Mouse (Mus musculus) lung, postnatal 14 days (tissue): ENCODE results near the gene Siva1.
A peak's percentile ranks its signal among the peaks of the same experiment; 100 is the strongest.

Source experiments
- DNase-seq: peaks from one replicate; pipeline ENCODE4 v3.0.0; 2021

The Siva1 gene

DNA sequence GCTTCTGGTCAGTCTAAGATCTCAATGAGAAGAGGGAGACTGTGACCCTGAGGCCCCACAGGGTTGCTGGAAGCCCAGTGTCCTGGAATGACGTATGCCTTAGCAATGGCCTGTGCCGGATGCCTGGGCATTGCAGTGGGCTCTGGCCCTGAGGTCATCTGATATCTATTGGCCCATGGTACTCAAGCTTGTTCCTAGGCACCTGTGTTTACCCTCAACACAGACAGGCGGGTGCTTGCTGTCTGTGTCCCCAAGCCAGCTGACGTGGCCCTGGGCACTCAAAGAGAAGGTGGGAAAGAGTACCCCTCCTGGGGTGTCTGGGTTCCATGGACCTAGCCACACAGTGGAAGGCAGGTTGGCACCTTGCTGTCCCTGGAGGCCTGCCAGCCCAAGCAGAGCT, 18.8 kb upstream of the Siva1 start:
- no peak for DNase-seq

GRCm38 (mm10) chr12:112626455-112626854, 18.0 kb upstream of the Siva1 start:
- DNase-seq, result no peak

GRCm38 (mm10) chr12:112627097-112627881, 17.2 kb upstream of the Siva1 start:
- no peak for DNase-seq

GRCm38 (mm10) chr12:112628197-112628596, 16.3 kb upstream of the Siva1 start:
- DNase-seq, result no peak

DNA sequence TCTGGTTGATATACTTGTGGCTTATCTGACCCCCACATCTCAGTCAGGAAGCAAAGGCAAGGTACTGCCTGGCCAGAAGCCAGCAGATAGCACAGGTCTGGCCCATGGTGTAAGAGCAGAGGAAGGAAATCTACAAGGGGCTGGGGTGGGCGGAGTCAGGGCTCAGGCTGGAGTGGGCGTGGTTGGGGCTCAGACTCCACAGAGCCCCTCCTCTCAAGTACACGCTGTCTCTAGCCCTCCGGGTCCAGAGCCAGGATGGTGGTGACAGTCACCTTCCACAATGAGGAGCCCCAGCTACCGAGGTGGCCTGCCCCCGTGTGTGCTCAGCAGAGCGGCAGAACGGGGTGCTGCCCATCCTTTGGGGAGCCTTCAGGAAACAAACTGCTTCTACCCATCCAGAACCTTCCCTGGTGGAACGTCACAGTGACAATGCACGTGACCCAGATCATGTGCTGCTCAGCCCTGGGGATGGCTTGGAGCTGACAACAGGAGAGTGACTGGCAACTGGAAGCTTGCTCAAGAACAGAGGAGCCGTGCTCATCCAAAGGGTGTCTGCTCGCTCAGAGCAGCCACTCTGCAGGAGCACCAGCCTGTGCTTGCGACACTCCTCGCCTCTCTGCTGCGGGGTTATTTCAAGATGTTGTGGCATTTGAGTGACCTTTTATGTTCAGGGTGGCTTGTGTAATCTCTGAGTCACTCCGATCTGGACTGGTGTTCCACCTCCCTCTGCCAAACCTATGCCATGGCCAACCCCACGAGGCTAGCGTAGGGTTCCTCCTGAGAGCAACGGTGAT, 15.4 kb upstream of the Siva1 start:
- peak; percentile 75 for DNase-seq

DNA sequence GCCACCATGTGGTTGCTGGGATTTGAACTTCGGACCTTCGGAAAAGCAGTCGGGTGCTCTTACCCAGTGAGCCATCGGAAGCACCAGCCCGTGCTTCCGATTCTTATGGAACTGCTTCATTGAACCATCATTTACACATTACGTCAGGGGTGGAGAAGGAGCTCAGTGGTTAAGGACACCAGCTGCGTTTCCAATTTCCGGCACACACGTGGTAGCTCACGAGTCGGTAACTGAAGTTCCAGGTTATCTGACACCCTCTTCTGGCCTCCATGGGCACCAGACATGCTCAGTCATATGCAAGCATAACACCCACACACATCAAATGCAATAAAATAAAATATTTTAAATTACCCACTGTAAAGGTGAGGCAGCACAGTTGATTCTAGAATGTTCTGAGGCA, 14.4 kb upstream of the Siva1 start:
- DNase-seq, result no peak

GRCm38 (mm10) chr12:112630796-112631195, 13.7 kb upstream of the Siva1 start:
- no peak for DNase-seq

DNA sequence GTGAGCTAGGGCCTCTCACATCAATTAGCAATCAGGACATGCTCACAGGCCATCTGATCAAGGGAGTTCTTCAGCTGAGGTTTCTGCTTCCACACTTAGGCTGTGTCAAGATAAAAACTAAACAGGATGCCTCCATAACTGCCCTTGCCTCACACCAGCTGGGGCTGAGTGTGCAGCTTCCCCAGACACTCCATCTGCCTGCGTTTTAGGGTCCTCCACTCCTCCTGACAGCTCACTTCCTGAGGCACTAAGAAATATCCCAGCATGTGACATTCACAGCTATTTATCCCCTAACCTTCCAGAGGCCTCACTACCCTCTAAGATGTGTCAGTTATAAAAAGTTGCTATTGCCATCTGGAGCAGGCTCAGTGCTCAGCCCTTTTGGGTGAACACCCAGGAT, 13.0 kb upstream of the Siva1 start:
- no peak for DNase-seq

- no peak for DNase-seq
Measured at GRCm38 (mm10) chr12:112632084-112632777, 12.2 kb upstream of the Siva1 start.

- no peak for DNase-seq
Measured at GRCm38 (mm10) chr12:112632907-112633306, 11.6 kb upstream of the Siva1 start.

DNA sequence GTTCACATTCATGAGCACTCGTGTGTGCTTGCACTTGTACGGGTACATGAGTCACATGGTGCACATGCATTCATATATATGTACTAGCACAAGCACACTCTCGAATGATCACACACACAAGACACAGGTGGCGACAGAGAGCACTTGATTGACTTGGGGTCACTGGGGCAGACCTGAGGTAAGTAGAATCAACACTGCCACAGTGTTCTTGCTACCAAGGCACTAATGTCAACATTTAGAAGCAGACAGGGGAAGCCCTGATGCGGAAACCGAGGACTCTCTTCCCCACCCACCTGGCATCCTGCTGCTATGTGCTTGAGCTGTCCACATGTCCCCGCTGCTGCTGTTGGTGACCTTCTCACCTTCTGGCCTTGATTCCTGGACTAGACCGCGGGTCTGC, 10.8 kb upstream of the Siva1 start:
- no peak for DNase-seq

DNA sequence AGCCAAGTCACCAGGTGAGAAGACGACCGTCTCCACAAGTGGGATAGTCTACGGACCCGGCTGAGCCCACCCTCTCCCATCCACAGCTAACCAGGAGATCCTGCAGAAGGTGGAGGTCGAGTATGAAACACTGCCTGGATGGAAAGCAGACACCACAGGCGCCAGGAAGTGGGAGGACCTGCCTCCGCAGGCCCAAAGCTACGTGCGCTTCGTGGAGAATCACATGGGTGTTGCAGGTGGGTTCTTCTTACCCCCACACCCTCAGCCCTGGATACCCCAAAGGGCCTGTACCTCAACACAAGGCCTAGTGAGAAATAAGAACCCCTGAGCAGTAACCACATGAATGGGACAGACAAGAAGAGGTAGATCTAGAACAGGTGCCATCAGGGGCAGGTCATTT, 5.0 kb upstream of the Siva1 start:
- DNase-seq, result no peak

DNA sequence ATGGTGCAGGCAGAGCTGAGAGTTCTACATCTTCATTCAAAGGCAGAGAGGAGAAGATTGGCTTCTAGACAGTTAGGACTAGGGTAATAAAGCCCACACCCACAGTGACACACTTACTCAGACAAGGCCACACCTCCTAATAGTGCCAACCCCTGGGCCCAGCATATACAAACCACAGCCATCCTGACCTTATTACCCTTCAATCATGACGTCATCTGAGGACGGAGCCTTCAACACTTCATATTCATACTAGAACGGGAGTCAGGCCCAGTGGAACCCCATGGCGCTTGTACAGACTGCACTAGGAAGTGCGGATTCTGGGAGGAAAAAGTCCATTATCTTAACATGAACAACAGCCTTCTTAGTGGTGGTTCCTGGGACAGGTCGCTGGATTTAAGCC, 1.4 kb upstream of the Siva1 start:
- no peak for DNase-seq

GRCm38 (mm10) chr12:112644855-112645506, 502 bp downstream of the Siva1 start:
- peak; percentile 35 for DNase-seq

DNA sequence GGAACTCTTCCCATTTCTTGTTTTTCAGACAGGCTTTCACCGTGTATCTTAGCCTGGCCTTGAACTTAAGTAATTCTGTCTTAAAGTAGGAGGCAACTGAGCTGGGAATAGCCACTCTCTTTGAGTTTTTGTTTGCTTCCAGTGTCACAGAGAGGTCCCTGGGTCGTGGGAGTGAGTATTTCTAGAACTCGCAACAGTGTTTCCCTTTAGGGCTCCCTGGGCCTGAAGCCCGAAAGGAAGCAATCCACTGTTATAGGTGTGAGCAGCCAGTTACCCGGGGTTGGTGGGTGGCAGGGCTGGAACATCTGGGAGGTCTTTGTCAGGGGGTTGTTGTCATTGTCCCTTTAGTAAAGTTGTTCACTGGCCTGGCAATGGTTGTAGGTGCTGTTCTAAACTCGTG, 1.7 kb downstream of the Siva1 start:
- DNase-seq, result no peak

- no peak for DNase-seq
Measured at GRCm38 (mm10) chr12:112648081-112648480, 3.6 kb downstream of the Siva1 start.

- DNase-seq, result no peak
Measured at GRCm38 (mm10) chr12:112651778-112652439, 7.4 kb downstream of the Siva1 start.

- peak; percentile 93 for DNase-seq
Measured at GRCm38 (mm10) chr12:112653157-112653824, 8.8 kb downstream of the Siva1 start.

DNA sequence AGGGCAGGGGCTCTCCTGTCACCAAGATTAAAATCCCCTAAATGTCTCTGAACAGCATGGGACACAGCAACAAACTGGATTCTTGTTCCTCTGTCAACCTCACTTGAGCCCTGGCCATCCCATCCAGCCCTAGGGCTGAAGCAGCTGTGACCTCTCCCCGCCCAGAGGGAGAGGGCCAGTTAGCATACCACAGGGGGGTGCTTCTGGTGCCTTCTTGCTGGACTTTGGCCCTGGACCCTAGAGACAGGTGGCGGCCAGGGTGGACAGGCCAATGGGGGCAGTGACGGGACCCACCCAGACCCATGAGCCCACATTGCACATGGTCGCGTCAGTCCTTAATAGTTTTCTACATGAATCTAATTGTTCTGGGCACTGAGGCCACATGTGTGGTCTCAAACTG, 9.6 kb downstream of the Siva1 start:
- DNase-seq, result no peak

- peak; percentile 47 for DNase-seq
Measured at GRCm38 (mm10) chr12:112658619-112659018, 14.1 kb downstream of the Siva1 start.

DNA sequence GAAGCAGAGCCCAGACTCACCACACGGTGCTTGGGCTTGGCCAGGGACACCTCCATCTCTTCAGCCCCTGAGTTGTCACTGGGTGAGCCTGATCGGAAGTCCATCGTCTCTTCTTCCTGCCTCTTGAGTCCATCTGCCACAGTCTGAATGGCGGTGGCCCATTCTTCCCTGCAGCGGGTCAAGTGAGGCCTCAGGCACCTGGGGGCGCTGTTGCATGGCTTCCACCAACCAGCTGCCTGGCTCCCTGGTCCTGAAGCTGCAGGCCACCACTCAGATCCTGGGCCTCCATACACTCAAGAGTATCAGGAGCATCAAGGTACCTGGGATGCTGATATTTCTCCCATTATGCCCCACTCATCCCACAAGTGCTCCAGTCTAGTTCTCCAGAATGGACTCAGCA, 14.6 kb downstream of the Siva1 start:
- DNase-seq, result peak; percentile 86
